Comparison of ENCODE assay signal across 17 mouse cellular contexts in genomic region chr4:58668368-58669153, GRCm38 (mm10).
A peak's percentile ranks its signal among the peaks of the same experiment; 100 is the strongest.
DNase-seq lines count a peak whose midpoint lies in the region; ATAC-seq and TF ChIP-seq lines count a peak whose summit lies in the region.
"Had no signal": no experiment of that assay in that cellular context is flagged by ENCODE, and none has a peak within 500 bp of the region (broad histone marks: within the 10 kb centered on the region; RNA-seq: fewer than 3 reads in every experiment).

No protein-coding gene starts in this region.

- H3K27me3 ChIP-seq in heart, embryonic 13.5 days (replicated peaks), result no peaks in the 10 kb centered on the region
- no peaks in the 10 kb centered on the region; the same call in 1 of the 2 replicates for H3K27me3 ChIP-seq in heart, adult 2 months (ENCODE audit: control insufficient read depth, insufficient read depth, low read length)
- no peaks in the 10 kb centered on the region for H3K27me3 ChIP-seq in lung, embryonic 16.5 days (ENCODE audit: control insufficient read depth, insufficient read depth, low read depth, low read length)
- H3K27me3 ChIP-seq in embryonic facial prominence, embryonic 12.5 days, result no peaks in the 10 kb centered on the region
- H3K27me3 ChIP-seq in limb, embryonic 13.5 days, result no peaks in the 10 kb centered on the region
- H3K27me3 ChIP-seq: midbrain, embryonic 13.5 days had no signal

- 45% methylated on average over 8 of the region's 8 CpGs for WGBS in heart, embryonic 13.5 days
- 55% methylated on average over 8 of the region's 8 CpGs for WGBS in heart, adult 2 months
- 41% methylated on average over 8 of the region's 8 CpGs for WGBS in lung, embryonic 16.5 days
- 19% methylated on average over 8 of the region's 8 CpGs for WGBS in embryonic facial prominence, embryonic 12.5 days
- WGBS in limb, embryonic 13.5 days, result 19% methylated on average over 8 of the region's 8 CpGs

- H3K9ac ChIP-seq in heart, embryonic 13.5 days, result no peak overlapping the region
- H3K9ac ChIP-seq in heart, adult 2 months (ENCODE audit: low read depth, low read length), result no peak overlapping the region
- H3K9ac ChIP-seq in lung, embryonic 16.5 days (ENCODE audit: low read length), result no peak overlapping the region
- H3K9ac ChIP-seq in embryonic facial prominence, embryonic 12.5 days, result no peak overlapping the region
- no peak overlapping the region for H3K9ac ChIP-seq in limb, embryonic 13.5 days
- H3K9ac ChIP-seq: midbrain, embryonic 13.5 days had no signal

- H3K36me3 ChIP-seq in heart, embryonic 13.5 days, result no peaks in the 10 kb centered on the region
- H3K36me3 ChIP-seq in heart, adult 2 months (ENCODE audit: control insufficient read depth, insufficient read depth, low read length), result no peaks in the 10 kb centered on the region
- no peaks in the 10 kb centered on the region for H3K36me3 ChIP-seq in lung, embryonic 16.5 days (ENCODE audit: control insufficient read depth, insufficient read depth, low read length)
- H3K36me3 ChIP-seq in embryonic facial prominence, embryonic 12.5 days, result no peaks in the 10 kb centered on the region
- no peaks in the 10 kb centered on the region for H3K36me3 ChIP-seq in limb, embryonic 13.5 days
- H3K36me3 ChIP-seq: midbrain, embryonic 13.5 days had no signal

- no peak for TF ChIP-seq EP300 in heart, adult 2 months (IDR thresholded peaks at IDR 0.05; ENCODE audit: insufficient read depth, low read depth, low read length)

- DNase-seq in heart, adult 2 months, result no peak
- DNase-seq in lung, postnatal 4 days, result no peak
- no peak for DNase-seq in right cerebral cortex, postnatal 14 days
- no peak for DNase-seq in c-Kit-positive CD71-positive TER-119-positive erythroid progenitor cells, embryonic 14.5 days (ENCODE audit: low spot score)
- DNase-seq: adrenal gland, postnatal 10 days; gastrocnemius, postnatal 10 days; heart, postnatal 10 days; kidney, adult 18-20 months; layer of hippocampus, adult 9-11 months; liver; lung, postnatal 14 days; spleen, adult 18-20 months had no signal

- H3K4me2 ChIP-seq in heart, embryonic 13.5 days, result peak overlapping the region; percentile 47
- peak overlapping the region; percentile 29; the same call in 1 of the 2 replicates for H3K4me2 ChIP-seq in lung, embryonic 16.5 days (ENCODE audit: low read depth, low read length)
- 0 out of 2 replicates have a peak overlapping the region, but pooled peaks have one; percentile 14 for H3K4me2 ChIP-seq in embryonic facial prominence, embryonic 12.5 days (replicated peaks)
- H3K4me2 ChIP-seq in limb, embryonic 13.5 days (replicated peaks), result peak overlapping the region; percentile 37
- H3K4me2 ChIP-seq: midbrain, embryonic 13.5 days had no signal

- no peak for ATAC-seq in heart, embryonic 13.5 days (ENCODE audit: extremely low read depth, insufficient number of reproducible peaks, low FRiP score, low TSS enrichment)
- no peak for ATAC-seq in lung, embryonic 16.5 days (ENCODE audit: low read depth)
- no peak for ATAC-seq in embryonic facial prominence, embryonic 12.5 days (ENCODE audit: insufficient number of reproducible peaks, insufficient read depth, low FRiP score, low TSS enrichment)
- 0 out of 2 replicates have a peak, but pooled peaks have one; percentile 26 for ATAC-seq in limb, embryonic 13.5 days (ENCODE audit: low FRiP score, low read depth)
- ATAC-seq: midbrain, embryonic 13.5 days had no signal

- H3K4me3 ChIP-seq in heart, embryonic 13.5 days, result no peak overlapping the region
- no peak overlapping the region for H3K4me3 ChIP-seq in heart, adult 2 months
- no peak overlapping the region for H3K4me3 ChIP-seq in lung, embryonic 16.5 days (ENCODE audit: low read length)
- no peak overlapping the region for H3K4me3 ChIP-seq in embryonic facial prominence, embryonic 12.5 days
- no peak overlapping the region for H3K4me3 ChIP-seq in limb, embryonic 13.5 days
- H3K4me3 ChIP-seq: midbrain, embryonic 13.5 days had no signal

- H3K79me2 ChIP-seq in heart, adult 2 months (replicated peaks; ENCODE audit: control insufficient read depth, insufficient read depth, low read length), result no peaks in the 10 kb centered on the region

- no peak overlapping the region for H3K27ac ChIP-seq in heart, embryonic 13.5 days (replicated peaks)
- no peak overlapping the region for H3K27ac ChIP-seq in heart, adult 2 months
- peak overlapping the region; percentile 24; the same call in 1 of the 2 replicates for H3K27ac ChIP-seq in lung, embryonic 16.5 days (ENCODE audit: low read length)
- H3K27ac ChIP-seq in embryonic facial prominence, embryonic 12.5 days, result peak overlapping the region; percentile 92
- peak overlapping the region; percentile 86 for H3K27ac ChIP-seq in limb, embryonic 13.5 days
- H3K27ac ChIP-seq: midbrain, embryonic 13.5 days had no signal

- TF ChIP-seq POLR2A in heart, adult 2 months (IDR thresholded peaks at IDR 0.05; ENCODE audit: insufficient read depth, low read depth, low read length), result no peak

- TF ChIP-seq CTCF in heart, adult 2 months (IDR thresholded peaks at IDR 0.05), result no peak

- no peaks in the 10 kb centered on the region for H3K9me3 ChIP-seq in heart, embryonic 13.5 days
- no peaks in the 10 kb centered on the region for H3K9me3 ChIP-seq in lung, embryonic 16.5 days (ENCODE audit: control insufficient read depth, low read length)
- no peaks in the 10 kb centered on the region for H3K9me3 ChIP-seq in embryonic facial prominence, embryonic 12.5 days
- no peaks in the 10 kb centered on the region for H3K9me3 ChIP-seq in limb, embryonic 13.5 days
- H3K9me3 ChIP-seq: midbrain, embryonic 13.5 days had no signal

- H3K4me1 ChIP-seq in heart, embryonic 13.5 days, result peaks cover 21% of the 10 kb centered on the region
- no peaks in the 10 kb centered on the region for H3K4me1 ChIP-seq in heart, adult 2 months (ENCODE audit: control insufficient read depth, insufficient read depth, low read length)
- peaks cover 12% of the 10 kb centered on the region for H3K4me1 ChIP-seq in lung, embryonic 16.5 days (replicated peaks; ENCODE audit: control insufficient read depth, insufficient read depth, low read length)
- peaks cover 53% of the 10 kb centered on the region for H3K4me1 ChIP-seq in embryonic facial prominence, embryonic 12.5 days
- H3K4me1 ChIP-seq in limb, embryonic 13.5 days, result peaks cover 59% of the 10 kb centered on the region

- intact Hi-C loops in heart, adult 2 months (cut with DNase I), result loop anchor here (10.0 kb wide), 2 partner anchors 76 to 114 kb away; partner anchors contain the start of gene Lpar1

Comparison
In these comparisons a context has a peak if more than half of its experiments do, and no peak if none do; other contexts are left out.
1. H3K27ac ChIP-seq: peak in lung, embryonic 16.5 days (single experiment), embryonic facial prominence, embryonic 12.5 days (single experiment) and limb, embryonic 13.5 days (single experiment); none in heart, embryonic 13.5 days (single experiment) and heart, adult 2 months (single experiment).
2. Peak in every context shown above with its lines, with median percentiles within 50 percentile points of each other: H3K4me2 ChIP-seq.